Mouse (Mus musculus) macrophage (primary cell): ENCODE results near the gene Tcp11l1. TPM values are rescaled to one million over a fixed set of nuclear protein-coding genes. Genes with fewer than 3 reads are reported as not detected.

Source experiments
- H3K27ac ChIP-seq: fragments of 350-480 bp; formaldehyde crosslinking; 2 replicates; pipeline ENCODE4 v1.9.0; 2021
- H3K36me3 ChIP-seq: fragments of 350-480 bp; formaldehyde crosslinking; 2 replicates; pipeline ENCODE4 v1.9.0; 2021; ENCODE audit errors: inconsistent target
- H3K4me3 ChIP-seq: fragments of 350-480 bp; formaldehyde crosslinking; 2 replicates; pipeline ENCODE4 v1.9.0; 2021; ENCODE audit errors: inconsistent target
- H3K79me2 ChIP-seq: fragments of 350-480 bp; formaldehyde crosslinking; 2 replicates; pipeline ENCODE4 v1.9.0; 2021; ENCODE audit errors: inconsistent target
- WGBS: methylation state at CpG from one replicate; pipeline ENCODE4 v1.1.7; 2026; ENCODE audit warnings: inconsistent platforms; ENCODE audit not compliant: missing documents; 5-methylcytosine and 5-hydroxymethylcytosine counted together
- polyA plus RNA-seq: library from polyadenylated mRNA; stranded (reverse); fragments of 250-400 nt; gene quantifications from 3 replicates; pipeline ENCODE4 v1.2.4, GENCODE M21; 2018; ENCODE audit warnings: inconsistent platforms

Tcp11l1 gene
- polyA plus RNA-seq, 1 experiment from 2014 or later, result 24.4 TPM

DNA sequence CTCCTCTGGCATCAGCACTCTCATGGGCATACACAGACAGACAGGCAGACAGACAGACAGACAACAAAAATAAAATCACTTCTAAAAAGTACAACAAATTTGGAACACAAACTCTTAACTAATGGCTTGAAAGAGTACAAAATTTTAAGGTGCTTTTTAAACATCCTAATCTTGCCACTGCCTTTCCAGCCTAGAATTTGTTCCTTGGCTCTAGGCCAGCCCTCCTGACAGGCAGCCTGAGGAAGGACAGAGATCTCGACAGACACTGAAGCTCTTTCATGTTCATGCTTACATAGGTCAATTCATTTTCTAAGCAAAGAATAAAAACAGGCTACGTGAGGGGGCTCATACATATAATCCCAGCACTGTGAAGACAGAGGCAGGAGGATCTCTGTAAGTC lies 19.4 kb downstream of the Tcp11l1 start:
- Histone ChIP-seq H3K79me2 (no peaks in the 10 kb centered on the region), H3K36me3 (no peaks in the 10 kb centered on the region), H3K4me3 (no peak overlapping the region), H3K27ac (peak overlapping the region; percentile 19; the same call in 1 of the 2 replicates)
- 68% methylated on average over 2 of the region's 2 CpGs for WGBS

DNA sequence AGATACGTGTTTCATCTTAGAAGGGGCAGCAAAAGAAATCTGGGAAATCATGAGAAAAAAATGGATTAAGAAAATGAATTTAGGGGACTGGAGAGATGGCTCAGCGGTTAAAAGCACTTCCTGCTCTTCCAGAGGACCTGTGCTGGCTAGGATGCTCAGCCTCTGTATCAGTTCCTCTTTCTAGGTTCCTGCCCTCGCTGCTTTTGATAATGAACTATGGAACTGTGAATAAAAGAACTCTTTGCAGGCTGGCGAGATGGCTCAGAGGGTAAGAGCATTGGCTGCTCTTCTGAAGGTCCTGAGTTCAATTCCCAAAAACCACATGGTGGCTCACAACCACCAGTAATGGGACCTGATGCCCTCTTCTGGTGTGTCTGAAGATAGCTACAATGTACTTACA lies 21.2 kb downstream of the Tcp11l1 start:
- WGBS, result 4% methylated on average over 4 of the region's 4 CpGs
- H3K27ac ChIP-seq, result no peak overlapping the region
- H3K36me3 ChIP-seq, result no peaks in the 10 kb centered on the region
- H3K4me3 ChIP-seq, result no peak overlapping the region
- no peaks in the 10 kb centered on the region for H3K79me2 ChIP-seq

DNA sequence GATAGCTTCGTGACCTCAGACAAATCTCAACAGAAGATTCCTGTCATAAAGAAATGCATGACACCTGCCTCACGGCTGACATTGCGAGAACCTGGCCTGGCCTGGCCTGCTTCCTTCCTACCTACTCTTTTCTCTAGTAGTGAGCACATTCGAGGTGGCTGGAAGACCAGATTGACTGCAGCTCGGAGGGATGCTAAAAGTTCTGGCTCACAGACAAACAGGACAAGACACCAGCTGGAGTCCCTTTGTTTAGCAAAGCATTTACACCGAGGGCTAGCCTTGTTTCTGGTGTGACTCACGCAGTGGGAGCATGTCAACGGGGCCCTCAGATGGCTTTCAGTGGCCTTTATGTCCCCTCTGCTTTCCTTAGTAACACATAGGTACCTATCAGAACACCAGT lies 23.2 kb downstream of the Tcp11l1 start:
- WGBS, result 93% methylated on average over 8 of the region's 8 CpGs
- Histone ChIP-seq H3K79me2 (no peaks in the 10 kb centered on the region), H3K36me3 (peaks cover 11% of the 10 kb centered on the region), H3K27ac (no peak overlapping the region), H3K4me3 (no peak overlapping the region)

DNA sequence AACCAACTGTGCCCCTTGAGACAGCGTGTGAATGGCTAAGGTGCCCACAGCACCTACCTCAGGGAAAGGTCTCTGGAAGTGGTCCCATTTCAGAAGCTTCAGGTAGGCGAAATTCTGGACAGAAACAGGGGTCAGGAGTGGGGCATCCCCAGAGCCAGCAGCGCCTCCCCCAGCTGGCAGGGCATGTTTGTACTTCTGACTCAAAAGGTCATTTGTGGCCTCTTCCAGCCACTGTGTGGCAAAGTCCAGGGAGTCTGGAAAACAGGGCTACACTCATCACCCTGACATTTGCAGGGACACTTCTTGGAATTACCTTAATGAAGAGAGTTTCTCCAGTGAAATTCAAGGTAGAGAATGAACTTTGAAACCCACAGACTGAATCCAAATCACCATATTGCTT lies 23.6 kb downstream of the Tcp11l1 start:
- no peaks in the 10 kb centered on the region for H3K79me2 ChIP-seq
- 95% methylated on average over 3 of the region's 3 CpGs for WGBS
- H3K27ac ChIP-seq, result no peak overlapping the region
- H3K4me3 ChIP-seq, result no peak overlapping the region
- H3K36me3 ChIP-seq, result peaks cover 15% of the 10 kb centered on the region

DNA sequence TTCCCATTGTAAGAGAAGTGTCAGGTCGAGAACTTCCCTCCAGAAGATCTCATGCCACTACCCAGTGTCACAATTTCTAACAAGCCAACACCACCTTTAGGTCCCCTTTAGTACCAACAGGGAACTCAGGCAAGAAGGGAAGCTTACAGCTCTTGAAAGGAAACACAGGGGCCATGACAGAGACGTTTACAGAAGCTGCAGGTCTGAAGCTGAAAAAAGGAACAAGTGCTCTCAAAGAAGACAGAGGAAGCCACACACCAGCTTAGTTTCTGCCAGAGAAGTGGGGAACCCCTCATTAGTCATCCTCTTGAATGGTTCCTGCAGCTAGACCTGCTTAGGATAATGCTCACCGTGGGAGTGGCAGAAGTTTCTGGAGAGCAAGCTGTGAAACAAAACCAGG lies 24.7 kb downstream of the Tcp11l1 start:
- 3% methylated on average over 3 of the region's 3 CpGs for WGBS
- H3K4me3 ChIP-seq, result no peak overlapping the region
- no peak overlapping the region for H3K27ac ChIP-seq
- H3K36me3 ChIP-seq, result peaks cover 23% of the 10 kb centered on the region
- no peaks in the 10 kb centered on the region for H3K79me2 ChIP-seq

DNA sequence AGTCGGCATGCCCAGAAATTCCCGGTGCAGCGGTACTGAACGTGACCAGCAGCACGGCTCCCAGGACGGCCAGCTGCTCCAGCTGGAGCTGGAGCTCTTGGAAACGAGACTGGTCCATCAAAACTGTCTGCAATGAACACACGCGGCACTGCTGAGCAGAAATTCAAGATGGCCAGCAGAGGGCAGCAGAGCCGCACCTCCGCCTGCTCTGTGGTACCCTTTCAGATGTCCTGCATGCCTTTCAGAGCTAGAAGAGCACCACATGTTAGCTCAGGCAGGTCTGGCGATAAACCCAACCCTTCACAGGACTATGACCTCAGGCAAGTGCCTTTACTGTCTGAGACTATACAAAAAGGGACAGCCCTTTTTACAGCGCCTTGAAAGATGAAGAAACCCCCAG lies 26.6 kb downstream of the Tcp11l1 start:
- H3K27ac ChIP-seq, result no peak overlapping the region
- no peaks in the 10 kb centered on the region for H3K79me2 ChIP-seq
- no peak overlapping the region for H3K4me3 ChIP-seq
- 19% methylated on average over 13 of the region's 13 CpGs for WGBS
- peaks cover 38% of the 10 kb centered on the region for H3K36me3 ChIP-seq

DNA sequence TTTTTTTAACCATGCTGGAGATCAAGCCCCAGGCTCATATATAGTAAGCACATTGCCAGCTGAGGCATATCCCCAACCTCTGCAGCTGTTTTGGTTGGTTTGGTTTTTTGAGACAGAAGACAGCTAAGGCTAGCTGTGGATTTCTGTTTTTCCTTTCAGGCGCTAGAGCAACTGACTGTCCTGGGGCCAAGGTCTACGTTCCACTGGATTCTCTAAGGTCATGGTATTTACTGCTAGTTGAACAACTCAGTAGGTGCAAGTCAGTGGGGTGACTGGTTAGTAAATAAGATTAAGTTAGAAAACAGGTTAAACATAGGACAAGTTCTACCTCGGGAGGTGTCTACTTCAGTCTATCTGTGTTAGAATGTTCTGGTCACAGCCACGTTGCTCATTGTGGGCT lies 27.2 kb downstream of the Tcp11l1 start:
- Histone ChIP-seq H3K27ac (no peak overlapping the region), H3K4me3 (no peak overlapping the region), H3K36me3 (peaks cover 38% of the 10 kb centered on the region), H3K79me2 (no peaks in the 10 kb centered on the region)
- 94% methylated on average over 4 of the region's 4 CpGs for WGBS

DNA sequence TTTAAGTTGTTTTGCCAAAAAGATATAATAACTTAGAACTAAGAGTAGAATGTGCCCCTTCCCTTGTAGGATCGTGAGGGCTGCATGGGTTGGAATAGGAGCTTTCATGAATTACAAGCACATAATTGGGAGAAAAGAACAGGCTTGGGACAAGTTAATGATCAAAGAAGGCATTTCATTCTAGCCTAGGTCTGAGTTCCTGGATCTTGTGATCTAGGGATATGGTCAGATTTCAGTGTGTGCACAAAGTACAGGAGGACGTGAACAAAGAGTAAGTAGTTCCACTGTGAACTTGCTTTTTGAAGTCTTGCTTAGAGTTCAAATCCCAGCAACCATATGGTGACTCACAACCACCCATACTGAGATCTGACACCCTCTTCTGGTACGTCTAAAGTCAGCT lies 34.6 kb downstream of the Tcp11l1 start:
- no peaks in the 10 kb centered on the region for H3K79me2 ChIP-seq
- peaks cover 19% of the 10 kb centered on the region; the same call in 1 of the 2 replicates for H3K36me3 ChIP-seq
- no peak overlapping the region for H3K27ac ChIP-seq
- no peak overlapping the region for H3K4me3 ChIP-seq
- 98% methylated on average over 3 of the region's 3 CpGs for WGBS

DNA sequence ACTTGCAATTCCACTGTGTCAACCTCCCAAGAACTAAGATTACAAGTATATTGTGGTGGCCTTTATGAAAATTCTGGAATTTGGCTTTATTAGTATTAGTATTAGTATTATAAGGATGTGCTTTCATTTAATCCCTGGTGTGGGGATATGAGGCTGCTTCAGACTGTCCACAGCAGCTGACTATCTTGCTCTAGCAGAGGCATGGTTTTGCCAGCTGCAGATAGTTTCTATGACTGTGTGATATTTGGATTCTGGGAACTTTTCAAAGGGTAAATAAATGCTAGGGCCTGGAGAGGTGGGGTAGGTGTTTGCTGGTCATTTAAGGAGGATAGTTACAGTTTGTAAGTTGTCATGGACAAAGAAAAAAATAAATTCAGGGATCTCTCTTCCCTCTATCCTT lies 40.2 kb downstream of the Tcp11l1 start:
- Histone ChIP-seq H3K27ac (no peak overlapping the region), H3K36me3 (no peaks in the 10 kb centered on the region), H3K79me2 (no peaks in the 10 kb centered on the region), H3K4me3 (no peak overlapping the region)

DNA sequence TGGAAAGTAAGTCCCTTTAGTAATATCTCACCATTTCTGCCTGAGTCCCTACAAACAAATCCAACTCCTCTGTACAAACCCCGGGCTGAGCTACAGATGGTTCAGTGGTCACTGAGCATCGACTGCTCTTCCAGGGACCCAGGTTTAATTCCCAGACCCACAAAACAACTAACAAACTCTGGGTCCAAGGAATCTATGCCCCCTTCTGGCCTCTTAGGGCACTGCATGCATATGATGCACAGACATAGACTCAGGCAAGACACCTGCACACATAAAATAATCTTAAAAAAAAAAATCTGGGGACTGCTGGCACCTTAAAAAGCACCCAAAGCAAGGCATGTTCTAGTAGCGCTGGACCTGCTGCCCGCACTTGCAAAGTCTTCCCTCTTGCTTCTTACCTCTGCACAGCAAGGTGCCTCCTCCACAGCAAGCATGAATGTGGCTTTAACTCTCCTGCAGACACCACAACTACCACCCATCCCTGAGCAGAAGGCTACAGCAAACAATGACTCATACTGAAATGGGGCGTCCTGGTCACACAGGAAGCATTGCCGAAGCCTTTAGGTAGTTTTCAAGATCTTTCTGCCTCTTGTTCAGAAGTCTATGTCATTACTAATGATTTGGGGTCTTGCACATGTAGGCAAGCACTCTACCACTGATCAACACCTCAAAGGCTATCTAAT lies 42.7 kb downstream of the Tcp11l1 start:
- 93% methylated on average over 6 of the region's 6 CpGs for WGBS
- Histone ChIP-seq H3K79me2 (no peaks in the 10 kb centered on the region), H3K36me3 (peaks cover 15% of the 10 kb centered on the region), H3K27ac (no peak overlapping the region), H3K4me3 (no peak overlapping the region)

DNA sequence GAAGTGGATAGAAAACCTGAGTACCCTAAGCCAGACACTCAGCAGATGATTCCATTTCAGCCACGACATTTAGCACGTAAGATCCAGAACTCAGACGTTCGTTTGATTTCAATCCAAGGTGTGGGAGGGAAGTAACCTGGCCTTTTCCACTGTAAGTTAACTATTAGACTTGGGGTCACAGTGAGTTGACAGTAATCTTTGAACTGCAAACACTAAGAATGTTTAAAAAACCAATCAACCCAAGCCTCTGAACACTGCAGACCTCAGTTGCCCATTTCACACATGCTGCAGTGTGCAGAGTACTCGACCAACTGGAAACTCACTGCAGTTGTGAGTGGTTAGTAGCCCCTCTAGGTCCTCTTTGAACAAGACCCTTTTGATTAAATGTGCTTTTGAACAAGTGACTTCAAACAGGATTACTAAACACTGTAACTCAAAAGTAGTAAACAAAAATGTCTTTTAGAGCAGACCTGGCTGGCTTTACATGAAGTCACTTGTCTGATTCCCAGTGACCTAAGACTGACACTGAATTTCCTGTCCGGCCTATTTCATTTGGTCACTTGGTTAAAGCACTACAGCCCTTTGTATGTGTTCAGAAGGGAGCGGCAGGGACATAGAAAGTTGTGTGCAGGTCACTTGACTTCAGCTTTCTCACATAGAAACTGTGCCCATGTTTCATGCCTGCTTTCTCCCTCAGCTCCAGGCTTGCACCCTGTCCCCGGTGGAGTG lies 48.4 kb downstream of the Tcp11l1 start:
- Histone ChIP-seq H3K4me3 (no peak overlapping the region), H3K27ac (no peak overlapping the region), H3K79me2 (no peaks in the 10 kb centered on the region), H3K36me3 (peaks cover 57% of the 10 kb centered on the region)
- WGBS, result 92% methylated on average over 8 of the region's 8 CpGs

DNA sequence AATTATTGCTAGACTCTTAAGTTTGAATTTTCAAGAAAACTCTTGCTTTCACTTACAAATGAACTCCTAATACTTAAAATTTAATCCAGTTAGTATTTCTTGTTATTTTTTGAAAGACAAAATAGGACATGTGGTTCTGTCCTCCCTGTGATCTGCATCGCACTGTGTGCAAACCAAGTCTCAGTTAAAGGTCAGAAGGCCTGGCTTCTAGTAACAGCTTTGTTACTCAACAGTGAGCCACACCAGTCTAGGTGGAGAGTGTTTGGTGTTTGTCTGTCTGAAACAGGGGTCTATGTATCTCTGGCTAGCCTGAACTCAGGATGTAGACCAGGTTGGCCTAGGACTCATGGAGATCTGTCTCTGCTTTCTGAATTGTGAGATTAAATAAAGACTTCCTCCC lies 53.3 kb downstream of the Tcp11l1 start:
- no peak overlapping the region for H3K4me3 ChIP-seq
- WGBS, result 100% methylated on average over 1 of the region's 1 CpGs

DNA sequence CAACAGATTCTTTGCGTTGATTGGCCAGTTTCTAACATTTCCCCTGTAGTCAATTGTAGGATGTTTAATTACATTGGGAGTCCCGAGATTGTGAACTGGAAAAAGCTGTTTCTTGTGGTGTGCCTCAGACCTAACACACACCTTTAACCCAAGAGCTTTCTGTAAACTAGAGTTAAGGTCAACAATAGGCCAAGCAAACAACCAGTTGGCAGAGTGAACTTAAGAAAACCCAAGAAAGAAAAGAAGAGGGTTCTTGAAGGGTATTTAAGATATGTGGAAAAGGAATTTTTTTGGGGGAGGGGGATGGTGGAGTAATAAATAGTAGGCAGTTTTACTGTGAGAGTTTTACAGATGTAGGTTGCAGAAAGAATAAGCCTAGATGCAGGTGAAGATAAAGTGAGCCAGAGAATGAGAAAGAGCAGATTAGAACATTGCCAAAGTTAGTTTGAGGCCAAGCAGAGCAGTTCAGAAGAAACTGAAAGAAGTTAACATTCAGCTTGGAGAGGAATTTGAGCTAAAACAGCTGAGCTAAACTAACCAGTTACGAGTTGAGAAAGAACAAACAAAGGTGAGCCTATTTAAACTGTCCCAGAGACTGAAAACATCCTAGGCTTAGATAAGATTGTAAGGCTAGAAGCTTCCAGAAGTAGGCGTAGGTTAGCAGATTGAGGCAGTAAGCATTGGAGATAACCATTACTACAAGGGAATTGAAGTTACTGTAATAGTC lies 95.8 kb downstream of the Tcp11l1 start:
- H3K4me3 ChIP-seq, result no peak overlapping the region
- H3K79me2 ChIP-seq, result no peaks in the 10 kb centered on the region
- peaks cover 14% of the 10 kb centered on the region; the same call in 1 of the 2 replicates for H3K36me3 ChIP-seq
- 95% methylated on average over 4 of the region's 4 CpGs for WGBS
- no peak overlapping the region for H3K27ac ChIP-seq

More for the DNA sequence above, 53.3 kb downstream of the Tcp11l1 start:
- no peaks in the 10 kb centered on the region for H3K79me2 ChIP-seq
- H3K27ac ChIP-seq, result no peak overlapping the region
- peaks cover 51% of the 10 kb centered on the region; the same call in 1 of the 2 replicates for H3K36me3 ChIP-seq

DNA sequence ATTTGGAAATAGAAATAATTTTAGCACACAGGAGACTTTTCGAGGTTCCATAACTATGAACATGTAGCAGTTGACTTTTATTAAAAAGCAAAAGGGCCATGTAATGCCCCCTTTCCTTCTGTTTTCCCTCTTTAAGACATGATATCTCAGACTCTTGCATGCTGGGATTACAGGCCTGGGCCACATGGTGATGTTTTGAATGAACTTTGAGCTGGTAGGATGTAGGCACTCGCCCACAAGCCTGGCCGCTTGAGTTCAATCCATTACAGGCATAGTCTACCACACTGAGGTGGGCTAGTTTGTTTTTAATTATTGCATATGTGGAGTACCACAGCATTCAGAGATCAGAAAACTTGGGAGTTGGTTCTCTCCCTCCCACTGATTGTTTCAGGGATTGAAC lies 97.2 kb downstream of the Tcp11l1 start:
- WGBS, result 97% methylated on average over 3 of the region's 3 CpGs
- H3K36me3 ChIP-seq, result peaks cover 14% of the 10 kb centered on the region; the same call in 1 of the 2 replicates
- H3K79me2 ChIP-seq, result no peaks in the 10 kb centered on the region
- no peak overlapping the region for H3K4me3 ChIP-seq
- H3K27ac ChIP-seq, result no peak overlapping the region
